Mouse (Mus musculus) adrenal gland, postnatal 25 days (tissue): Measurements from ENCODE around the gene Ccr8. TPM values are rescaled to one million over a fixed set of nuclear protein-coding genes. Genes with fewer than 3 reads are reported as not detected.

Experiments used
- DNase-seq: peaks from one replicate; pipeline ENCODE4 v3.0.0; 2021; ENCODE audit warnings: mixed read lengths
- long read RNA-seq: library from polyadenylated mRNA; stranded (forward); transcript quantifications from one replicate; pipeline ENCODE4 v2.0.0, GENCODE M21; 2021
- total RNA-seq: library from RNA; stranded (reverse); gene quantifications from 2 replicates; pipeline ENCODE4 v1.2.3, GENCODE M21; 2021

Gene Ccr8
- not detected in 2 replicates for total RNA-seq
- long read RNA-seq, result 0 reads

- DNase-seq, result no peak
These were observed at the start of gene Ccr8 for GRCm38 (mm10) chr9:120091696-120092238. Gene Ccr8 (plus strand): TSS chr9:120092114.

DNA sequence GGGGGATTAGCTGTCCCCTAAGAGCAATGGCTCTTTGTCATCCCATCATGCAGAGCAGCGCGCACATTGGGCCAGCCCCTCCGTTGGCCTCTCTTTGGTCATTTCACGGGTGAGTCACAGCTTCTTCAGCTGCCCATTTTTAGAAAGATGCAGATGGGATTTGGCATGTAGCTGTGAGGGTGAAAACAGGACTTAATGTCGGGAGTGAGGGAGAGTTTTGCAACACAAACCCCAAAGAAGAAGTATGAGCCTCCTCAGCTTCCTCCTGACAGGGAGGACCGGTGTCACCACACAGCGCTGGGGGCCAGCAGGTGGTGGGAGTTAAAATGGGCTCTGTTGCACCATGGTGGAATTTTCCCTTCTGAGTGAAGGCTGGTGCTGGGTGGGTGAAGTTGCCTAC, 48.8 kb upstream of the Ccr8 start:
- no peak for DNase-seq

- no peak for DNase-seq
These were observed 43.4 kb upstream of the Ccr8 start for GRCm38 (mm10) chr9:120048495-120048894.

- DNase-seq, result no peak
These were observed 42.5 kb upstream of the Ccr8 start for GRCm38 (mm10) chr9:120049407-120049806.

DNA sequence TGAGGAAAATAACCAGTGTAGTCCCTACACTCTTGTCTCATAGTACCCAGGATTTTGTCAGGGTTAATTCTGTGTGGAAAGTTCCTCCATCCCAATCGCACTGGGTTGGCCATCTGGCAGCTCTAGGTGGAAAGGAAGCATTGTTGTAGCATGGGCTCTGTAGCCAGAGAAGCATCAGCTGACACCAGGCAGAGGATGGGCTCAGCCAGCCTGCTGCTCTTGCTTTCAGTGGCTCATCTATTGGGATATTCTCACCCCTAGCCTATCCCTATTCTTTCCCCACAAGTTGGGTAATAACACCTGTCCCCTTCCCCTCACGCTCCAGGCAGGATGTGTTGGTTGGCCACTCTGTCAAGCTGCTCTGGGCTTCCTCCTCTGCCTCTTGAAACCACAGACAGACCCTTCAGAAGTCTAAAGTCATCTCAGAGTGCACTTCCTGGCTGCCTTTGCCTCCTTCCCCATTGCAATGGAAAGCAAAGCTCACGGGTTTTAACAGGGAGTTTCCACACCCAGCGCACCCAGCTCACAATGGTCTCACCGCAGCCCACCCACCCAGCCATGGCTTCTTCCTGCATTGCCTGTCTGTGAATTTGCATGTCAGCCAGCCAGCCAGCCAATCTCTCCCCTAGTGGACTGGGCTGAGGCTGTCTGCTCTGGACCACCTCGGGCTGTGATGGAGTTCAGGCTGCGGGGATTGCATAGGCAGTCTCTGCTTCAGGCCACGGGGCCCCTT, 37.2 kb upstream of the Ccr8 start:
- DNase-seq, result no peak

DNA sequence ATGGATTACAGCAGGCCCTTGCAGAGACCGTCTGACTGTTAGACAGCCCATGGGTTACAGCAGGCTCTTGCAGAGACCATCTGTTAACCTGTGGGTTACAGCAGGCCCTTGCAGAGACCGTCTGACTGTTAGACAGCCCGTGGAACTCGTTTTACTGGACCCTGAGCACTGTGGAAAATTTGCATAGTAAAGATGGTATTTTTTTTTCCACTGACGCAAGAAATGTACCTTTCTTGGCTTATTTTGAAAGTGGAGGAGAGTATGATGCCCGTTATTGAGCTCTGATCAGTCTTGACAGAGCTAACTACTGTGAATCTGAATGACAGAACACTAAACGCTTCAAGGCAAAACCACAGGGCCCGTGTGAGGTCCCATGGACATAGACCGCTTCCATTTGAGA, 35.7 kb upstream of the Ccr8 start:
- no peak for DNase-seq

GRCm38 (mm10) chr9:120058730-120059129, 33.2 kb upstream of the Ccr8 start:
- no peak for DNase-seq

DNA sequence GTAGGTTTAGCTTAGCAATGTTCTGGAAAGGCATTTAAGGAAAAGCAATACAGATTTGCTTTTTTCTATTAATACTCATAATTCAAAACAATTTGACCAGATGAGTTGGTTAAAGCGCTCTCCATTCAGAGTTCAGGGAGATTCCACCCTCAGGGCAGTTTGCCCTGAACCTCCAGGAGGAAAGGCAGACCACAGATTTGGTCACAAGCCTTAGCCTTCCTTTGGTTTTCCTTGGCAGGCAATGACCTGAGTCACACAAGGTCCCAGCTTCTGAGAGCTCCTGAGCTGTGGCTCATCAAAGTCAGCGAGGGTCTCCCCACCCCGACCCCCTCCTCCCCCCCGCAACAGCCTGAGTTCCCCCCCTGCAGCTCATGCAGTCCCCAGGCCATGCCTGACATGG, 27.6 kb upstream of the Ccr8 start:
- no peak for DNase-seq

DNA sequence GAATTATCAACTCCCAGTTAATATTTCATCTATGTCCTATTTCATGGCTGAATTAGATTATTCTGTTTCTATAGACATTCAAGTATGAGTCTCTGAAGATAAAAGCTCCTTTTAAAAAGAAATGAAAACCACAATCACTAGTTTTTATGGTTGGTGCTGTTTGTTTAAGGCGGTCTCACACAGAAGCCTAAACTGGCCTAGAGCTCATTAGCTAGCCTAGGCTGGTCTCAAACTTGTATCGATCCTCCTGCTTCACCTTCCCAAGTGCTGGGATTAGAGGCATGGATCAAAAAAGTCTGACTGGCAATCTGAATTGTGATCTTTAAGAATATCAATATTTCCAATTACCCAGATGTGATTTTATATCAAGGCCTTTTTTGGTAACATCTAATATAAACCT, 24.3 kb upstream of the Ccr8 start:
- no peak for DNase-seq

DNA sequence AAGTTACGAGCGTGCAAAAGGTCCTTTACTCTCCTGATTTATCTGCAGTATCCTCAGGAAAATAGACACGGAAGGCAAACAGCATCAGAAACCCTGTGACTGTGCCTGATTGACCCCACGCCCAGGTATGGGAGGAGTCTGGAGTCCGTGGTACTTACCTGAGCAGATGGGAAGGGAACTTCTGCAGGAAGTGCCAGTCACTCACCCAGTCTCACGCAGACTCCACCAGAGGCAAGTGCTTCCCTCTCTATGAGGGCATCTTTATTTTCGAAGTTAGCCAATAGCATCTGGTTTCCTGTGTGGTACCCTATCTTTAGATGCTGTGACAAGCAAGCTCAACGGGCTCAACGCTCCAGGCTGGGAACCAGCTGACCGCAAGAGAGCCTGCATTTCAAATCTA, 23.9 kb upstream of the Ccr8 start:
- DNase-seq, result no peak

DNA sequence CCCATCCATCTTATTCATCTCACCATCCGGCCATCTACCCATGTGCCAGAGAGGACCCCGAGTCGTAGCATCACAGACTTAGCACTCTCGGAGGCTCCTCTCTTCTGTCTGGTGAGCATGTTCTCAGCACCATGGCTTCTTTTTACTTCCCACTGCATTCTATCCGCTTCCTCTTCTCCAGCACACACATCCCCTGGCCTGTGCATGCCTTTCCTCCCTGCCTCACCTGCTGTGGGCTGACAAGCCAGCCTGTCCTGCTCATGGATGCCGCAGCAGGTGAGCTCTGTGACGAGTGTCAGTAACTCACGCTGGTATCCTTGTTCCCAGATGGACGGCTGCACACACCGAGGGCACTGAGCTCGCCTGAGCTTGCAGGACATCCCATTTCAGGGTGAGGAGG, 22.1 kb upstream of the Ccr8 start, which contains the start of gene Cx3cr1:
Gene Cx3cr1, minus strand, starts transcription at position 101 of the 400 bp plus-strand sequence.
- no peak for DNase-seq

DNA sequence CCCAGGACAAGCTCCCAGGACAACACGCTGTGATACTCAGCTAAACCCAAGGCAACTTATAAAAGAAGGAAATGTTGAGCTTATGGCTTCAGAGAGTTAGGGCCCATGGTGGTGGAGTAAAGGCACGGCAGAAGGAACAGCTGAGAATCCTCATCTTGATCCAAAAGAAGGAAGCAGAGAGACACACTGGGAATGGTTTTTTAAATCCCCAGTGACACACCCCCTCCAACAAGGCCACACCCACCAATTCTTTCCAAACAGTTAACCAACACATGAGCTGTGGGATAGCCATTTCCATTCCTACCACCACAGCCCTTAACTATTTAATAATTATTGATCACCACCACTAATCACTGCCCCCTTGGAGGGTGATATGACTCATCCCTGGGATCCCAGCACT, 20.7 kb upstream of the Ccr8 start:
- DNase-seq, result no peak

DNA sequence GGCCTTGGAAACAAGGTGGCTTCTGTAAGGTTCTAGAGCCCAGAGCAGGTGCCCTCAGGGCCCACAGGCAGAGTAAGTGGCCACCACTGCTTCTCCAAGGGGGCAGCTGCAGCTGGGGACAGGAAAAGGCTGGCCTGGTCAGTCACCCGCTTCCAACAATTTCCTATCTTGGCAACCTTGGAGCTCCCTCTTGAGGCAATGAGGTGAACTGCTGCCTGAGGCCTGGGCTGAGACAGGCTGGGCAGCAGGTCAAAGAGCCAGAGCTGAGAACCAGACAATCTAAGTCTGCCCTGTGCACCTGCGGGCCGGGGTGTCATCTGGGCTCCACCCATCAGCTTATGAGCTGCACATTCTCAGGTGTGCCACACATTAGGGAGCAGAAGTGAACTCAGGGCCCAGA, 18.7 kb upstream of the Ccr8 start:
- peak; percentile 79 for DNase-seq

DNA sequence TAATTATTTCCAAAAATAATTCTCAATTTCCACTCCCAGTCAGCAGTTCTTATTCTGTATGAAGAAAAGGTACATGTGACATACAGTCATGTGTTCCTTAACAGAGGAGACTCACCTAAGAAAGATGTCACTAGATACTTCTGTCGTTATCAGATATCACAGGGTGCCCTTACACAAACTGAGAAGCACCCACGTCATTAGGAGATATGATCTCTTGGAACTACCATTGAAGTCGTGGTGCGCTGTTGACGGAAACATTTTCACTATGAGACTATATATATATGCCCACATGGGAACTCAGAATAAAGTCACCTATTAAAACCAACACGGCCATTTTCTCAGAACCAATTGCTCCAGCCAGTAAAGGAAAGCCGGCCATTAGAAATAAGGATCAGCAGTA, 17.4 kb upstream of the Ccr8 start:
- no peak for DNase-seq

DNA sequence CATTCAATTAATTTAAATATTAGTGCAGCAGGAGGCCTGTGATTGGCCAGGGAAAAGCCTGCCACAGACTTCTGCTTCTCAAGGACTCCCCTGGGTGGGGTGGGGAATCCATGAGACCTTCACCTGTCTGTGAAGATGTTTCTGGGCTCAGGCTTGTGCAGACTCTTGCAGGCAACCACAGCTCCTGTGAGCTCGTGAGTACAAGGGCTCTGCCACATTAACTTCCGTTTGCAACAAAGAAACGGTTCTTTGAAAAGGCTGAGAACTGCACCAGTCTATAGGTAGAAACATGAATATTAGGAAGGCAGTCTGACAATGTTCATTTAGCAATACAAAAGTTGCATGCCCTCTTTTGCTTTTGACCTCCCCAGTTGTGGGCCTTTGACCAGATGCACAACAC, 13.7 kb upstream of the Ccr8 start:
- DNase-seq, result no peak

DNA sequence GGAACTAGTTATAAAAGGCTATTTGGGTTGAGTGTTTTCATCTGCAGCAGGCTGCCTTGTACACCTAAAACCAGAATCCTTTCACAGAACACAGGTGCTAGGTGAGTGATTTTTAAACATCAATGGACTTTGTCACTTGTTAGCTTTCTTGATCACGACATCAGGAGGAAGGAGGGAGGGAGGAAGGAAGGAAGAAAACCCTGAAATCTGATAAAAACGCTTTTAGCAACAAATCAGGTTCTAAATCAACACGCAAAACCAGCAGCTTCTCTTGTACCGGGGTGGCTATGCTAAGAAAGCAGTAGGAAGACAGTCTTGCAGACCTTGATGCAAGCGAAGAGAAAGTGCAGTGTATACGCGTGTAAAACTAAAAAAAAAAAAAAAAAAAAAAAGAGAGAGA, 12.0 kb upstream of the Ccr8 start:
- no peak for DNase-seq

DNA sequence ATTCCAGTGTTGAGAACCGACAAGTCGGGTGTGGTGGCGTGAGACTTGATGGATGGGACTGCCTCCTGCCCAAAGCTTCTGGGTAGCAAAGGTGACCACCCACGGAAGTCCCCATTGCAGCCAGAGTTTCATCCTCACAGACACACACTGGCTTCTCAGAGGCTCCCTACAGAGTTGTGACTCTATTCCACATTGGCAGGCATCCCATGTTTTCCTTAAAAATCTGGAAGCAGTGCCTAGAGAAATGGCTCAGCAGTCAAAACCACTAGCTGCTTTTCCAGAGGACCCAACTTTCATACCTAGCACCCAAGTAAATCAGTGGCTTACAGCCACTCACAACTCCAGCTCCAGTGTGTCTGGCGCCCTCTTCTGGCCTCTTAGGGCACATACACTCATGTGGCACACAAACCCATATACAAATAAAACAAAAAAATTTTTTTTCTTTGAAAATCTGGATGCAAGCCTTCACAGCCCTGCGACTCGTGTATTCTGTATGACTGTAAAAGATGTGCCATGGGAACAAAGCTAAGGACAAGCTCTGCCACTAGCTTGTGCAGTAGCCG, 11.3 kb upstream of the Ccr8 start:
- no peak for DNase-seq

- DNase-seq, result no peak
These were observed 10.7 kb upstream of the Ccr8 start for GRCm38 (mm10) chr9:120081247-120081646.

- no peak for DNase-seq
These were observed 9.9 kb upstream of the Ccr8 start for GRCm38 (mm10) chr9:120081967-120082366.

DNA sequence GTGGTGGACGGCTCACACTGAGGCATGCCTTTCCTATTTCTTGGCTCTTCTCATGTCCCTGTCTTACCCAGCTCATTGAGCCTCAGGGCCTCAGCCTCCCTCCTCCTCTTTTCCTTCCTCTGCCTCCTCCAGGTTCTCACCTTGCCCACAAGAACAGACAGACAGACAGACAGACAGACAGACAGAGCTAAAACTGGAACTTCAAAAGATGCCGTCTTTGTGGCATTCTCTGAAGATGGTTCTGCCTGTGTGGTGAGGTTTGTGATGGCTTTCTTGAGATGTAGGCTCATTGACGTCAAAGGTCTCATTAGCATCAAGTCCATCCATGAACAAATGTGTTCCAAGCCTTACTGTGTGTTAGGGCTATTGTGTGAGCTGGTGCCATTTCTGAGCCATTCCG, 9.2 kb upstream of the Ccr8 start:
- DNase-seq, result no peak

GRCm38 (mm10) chr9:120083158-120083894, 8.6 kb upstream of the Ccr8 start:
- no peak for DNase-seq

DNA sequence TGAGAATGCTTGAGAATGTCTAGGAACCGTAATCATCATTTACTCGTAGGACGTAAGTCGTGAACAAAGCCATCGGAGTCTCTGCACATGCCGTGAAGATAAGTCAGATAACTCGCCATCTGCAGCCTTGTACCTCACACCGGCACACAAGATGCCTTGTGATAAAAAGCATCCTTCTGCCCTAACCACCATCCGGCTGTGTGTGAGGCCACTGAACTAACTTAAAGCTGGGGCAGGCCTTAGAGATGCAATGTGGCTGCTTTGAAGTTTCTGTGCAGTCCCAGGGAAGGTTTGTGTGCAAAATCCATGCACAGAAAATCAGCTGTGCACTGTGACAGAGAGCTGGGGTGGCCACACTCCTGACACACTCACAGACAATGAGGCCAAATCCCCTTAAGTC, 7.5 kb upstream of the Ccr8 start:
- no peak for DNase-seq

DNA sequence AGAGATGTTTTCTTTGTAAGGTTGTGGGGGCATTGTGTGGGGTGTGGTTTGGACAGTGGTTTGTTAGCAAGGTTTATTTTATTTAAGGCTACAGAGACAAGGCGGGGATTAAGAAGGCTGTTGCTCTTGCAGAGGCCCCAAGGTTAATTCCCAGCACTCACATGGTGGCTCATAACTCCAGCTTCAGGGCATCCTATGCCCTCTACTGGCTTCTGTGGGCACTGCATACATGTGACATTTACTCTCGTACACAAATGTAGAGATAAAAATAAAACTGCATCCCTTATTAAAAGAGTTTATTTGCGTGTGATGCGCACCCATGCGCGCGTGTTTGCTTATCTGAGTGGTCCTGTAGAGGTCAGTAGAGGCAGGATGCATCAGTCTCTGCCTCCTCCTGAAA, 2.8 kb upstream of the Ccr8 start:
- no peak for DNase-seq
